ENCODE assay signal across 8 mouse cellular contexts in the genomic region with DNA sequence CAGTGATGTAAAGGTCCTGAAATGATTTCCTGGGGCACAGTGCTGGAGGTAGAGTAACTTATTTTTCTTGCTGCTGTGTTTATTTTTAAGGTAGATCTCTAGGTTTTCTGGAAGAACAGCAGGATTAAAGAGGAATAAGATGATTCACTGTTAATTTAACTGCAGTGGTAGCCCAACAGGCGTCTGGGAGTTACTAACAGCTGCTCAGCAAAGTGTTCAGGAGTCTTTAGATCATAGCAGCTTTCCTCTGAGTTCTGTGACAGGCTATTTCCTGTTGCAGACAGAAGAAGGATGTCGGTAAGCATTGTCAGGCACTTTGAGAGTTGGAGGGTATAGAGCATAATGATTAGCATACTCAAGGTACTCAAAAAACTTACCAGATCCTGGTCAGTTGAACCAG. TPM values are rescaled to one million over a fixed set of nuclear protein-coding genes. Genes with fewer than 3 reads are reported as not detected.
A peak's percentile ranks its signal among the peaks of the same experiment; 100 is the strongest.
DNase-seq lines count a peak whose midpoint lies in the region; ATAC-seq and TF ChIP-seq lines count a peak whose summit lies in the region.

No protein-coding gene starts in this region.

- TF ChIP-seq POLR2A in MEL (IDR thresholded peaks at IDR 0.05; ENCODE audit: control insufficient read depth in 1 of 2, insufficient read depth in 1 of 2, low read depth in 1 of 2, low read length in 2 of 2, poor library complexity in 1 of 2) = no peak
- TF ChIP-seq POLR2A in thymus, adult 2 months (IDR thresholded peaks at IDR 0.05; ENCODE audit: control insufficient read depth, extremely low read depth, insufficient read depth, low read length, poor library complexity) = no peak

- H3K4me2 ChIP-seq in heart, embryonic 14.5 days (ENCODE audit: low read length) = peak overlapping the region; percentile 90
- peak overlapping the region; percentile 88 for H3K4me2 ChIP-seq in liver, embryonic 15.5 days

- H3K9me3 ChIP-seq in erythroblast, embryonic 14.5 days (ENCODE audit: control insufficient read depth, low read length) = no peaks in the 10 kb centered on the region
- H3K9me3 ChIP-seq in MEL (replicated peaks; ENCODE audit: insufficient read depth, low read length) = no peaks in the 10 kb centered on the region
- H3K9me3 ChIP-seq in heart, embryonic 14.5 days (ENCODE audit: control insufficient read depth, low read length) = no peaks in the 10 kb centered on the region
- no peaks in the 10 kb centered on the region for H3K9me3 ChIP-seq in liver, embryonic 15.5 days (replicated peaks)

- H3K27me3 ChIP-seq in erythroblast, embryonic 14.5 days (ENCODE audit: control insufficient read depth) = peaks cover 21% of the 10 kb centered on the region
- no peaks in the 10 kb centered on the region for H3K27me3 ChIP-seq in MEL (ENCODE audit: control insufficient read depth in 1 of 2, insufficient read depth in 2 of 2, low read length in 2 of 2)
- no peaks in the 10 kb centered on the region for H3K27me3 ChIP-seq in heart, embryonic 14.5 days (ENCODE audit: control insufficient read depth, insufficient read depth, low read length)
- H3K27me3 ChIP-seq in liver, embryonic 15.5 days = peaks cover 12% of the 10 kb centered on the region
- H3K27me3 ChIP-seq in thymus, adult 2 months (ENCODE audit: control insufficient read depth, insufficient read depth, low read length) = no peaks in the 10 kb centered on the region

- TF ChIP-seq RAD21 in MEL (IDR thresholded peaks at IDR 0.05; ENCODE audit: low read depth, low read length) = no peak

- H3K27ac ChIP-seq in MEL (ENCODE audit: control insufficient read depth, low read depth, low read length) = 0 out of 2 replicates have a peak overlapping the region, but pooled peaks have one; percentile 12
- H3K27ac ChIP-seq in heart, embryonic 14.5 days (replicated peaks in 1 of 2; ENCODE audit: control insufficient read depth in 1 of 2, insufficient read depth in 1 of 2, low read depth in 2 of 2, low read length in 2 of 2) = peak overlapping the region in 1 of 2 experiments; percentile 93; a peak in 2 of 4 replicates
- H3K27ac ChIP-seq in liver, embryonic 15.5 days (replicated peaks) = no peak overlapping the region
- H3K27ac ChIP-seq in thymus, adult 2 months (ENCODE audit: control insufficient read depth, insufficient read depth, low read length) = no peak overlapping the region

- H3K4me3 ChIP-seq in erythroblast, embryonic 14.5 days (replicated peaks) = peak overlapping the region; percentile 90
- H3K4me3 ChIP-seq in MEL (ENCODE audit: control insufficient read depth in 1 of 2, insufficient read depth in 1 of 2, low read depth in 2 of 2, low read length in 2 of 2) = peak overlapping the region; percentile 42 to 98; a peak in 3 of 4 replicates
- peak overlapping the region; percentile 4 to 85; a peak in 3 of 4 replicates for H3K4me3 ChIP-seq in heart, embryonic 14.5 days (ENCODE audit: control insufficient read depth in 1 of 2, insufficient read depth in 1 of 2, low read depth in 1 of 2, low read length in 2 of 2)
- H3K4me3 ChIP-seq in liver, embryonic 15.5 days (replicated peaks) = peak overlapping the region; percentile 86
- H3K4me3 ChIP-seq in thymus, adult 2 months (ENCODE audit: control insufficient read depth, insufficient read depth, low read length) = no peak overlapping the region

- peak overlapping the region; percentile 90 for H3K9ac ChIP-seq in MEL (ENCODE audit: control insufficient read depth, low read depth, low read length, poor library complexity, severe bottlenecking)
- H3K9ac ChIP-seq in heart, embryonic 14.5 days (ENCODE audit: low read length) = peak overlapping the region; percentile 92
- peak overlapping the region; percentile 79; the same call in 1 of the 2 replicates for H3K9ac ChIP-seq in liver, embryonic 15.5 days

- no peak for TF ChIP-seq EP300 in MEL (IDR thresholded peaks at IDR 0.05; ENCODE audit: low read depth in 1 of 2, low read length in 2 of 2)

- H3K4me1 ChIP-seq in erythroblast, embryonic 14.5 days (ENCODE audit: control insufficient read depth) = peaks cover 34% of the 10 kb centered on the region
- H3K4me1 ChIP-seq in MEL (ENCODE audit: control insufficient read depth in 1 of 2, insufficient read depth in 2 of 2, low read length in 2 of 2) = peaks cover 6 to 7% of the 10 kb centered on the region in 2 experiments; a peak in 3 of 4 replicates
- peaks cover 0 to 23% of the 10 kb centered on the region in 2 experiments; a peak in 2 of 4 replicates for H3K4me1 ChIP-seq in heart, embryonic 14.5 days (ENCODE audit: control insufficient read depth in 2 of 2, insufficient read depth in 2 of 2, low read length in 2 of 2)
- H3K4me1 ChIP-seq in liver, embryonic 15.5 days (replicated peaks) = peaks cover 28% of the 10 kb centered on the region
- H3K4me1 ChIP-seq in thymus, adult 2 months (replicated peaks; ENCODE audit: control insufficient read depth, insufficient read depth, low read length) = peaks cover 8% of the 10 kb centered on the region

- no peaks in the 10 kb centered on the region for H3K36me3 ChIP-seq in erythroblast, embryonic 14.5 days (ENCODE audit: control insufficient read depth)
- peaks cover 0 to 15% of the 10 kb centered on the region in 2 experiments; a peak in 2 of 4 replicates for H3K36me3 ChIP-seq in MEL (ENCODE audit: control insufficient read depth in 1 of 2, insufficient read depth in 2 of 2, low read length in 2 of 2)
- H3K36me3 ChIP-seq in heart, embryonic 14.5 days (ENCODE audit: control insufficient read depth, insufficient read depth, low read length) = no peaks in the 10 kb centered on the region
- H3K36me3 ChIP-seq in liver, embryonic 15.5 days (replicated peaks) = no peaks in the 10 kb centered on the region
- H3K36me3 ChIP-seq in thymus, adult 2 months (ENCODE audit: control insufficient read depth, insufficient read depth, low read length) = no peaks in the 10 kb centered on the region

- no peak for ATAC-seq in erythroblast, adult 5-6 weeks (replicated peaks; ENCODE audit: low FRiP score, poor library complexity, severe bottlenecking)
- ATAC-seq in heart, embryonic 14.5 days (ENCODE audit: insufficient number of reproducible peaks, insufficient read depth, low FRiP score, low read depth) = no peak
- ATAC-seq in liver, embryonic 15.5 days (ENCODE audit: insufficient read depth) = no peak

- peaks cover 31% of the 10 kb centered on the region for H3K79me2 ChIP-seq in MEL (ENCODE audit: control insufficient read depth, insufficient read depth, low read length, poor library complexity)

- WGBS in heart, embryonic 14.5 days = 0% methylated on average over 2 of the region's 2 CpGs
- WGBS in liver, embryonic 15.5 days (ENCODE audit: insufficient replicate concordance) = 9% methylated on average over 2 of the region's 2 CpGs
- WGBS in thymus, adult 2 months = 0% methylated on average over 2 of the region's 2 CpGs

- TF ChIP-seq CTCF in MEL (IDR thresholded peaks at IDR 0.05 in 2 of 3, conservative IDR thresholded peaks at IDR 0.05 in 1 of 3; ENCODE audit: control insufficient read depth in 1 of 3, insufficient read depth in 1 of 3, low read depth in 2 of 3, low read length in 3 of 3, poor library complexity in 1 of 3, severe bottlenecking in 1 of 3) = no peak
- no peak for TF ChIP-seq CTCF in thymus, adult 2 months (IDR thresholded peaks at IDR 0.05; ENCODE audit: borderline replicate concordance, control insufficient read depth, extremely low read depth, insufficient read depth, low read length, poor library complexity)

- DNase-seq in MEL (ENCODE audit: low read depth, low spot score) = peak; percentile 55
- peak; percentile 42 for DNase-seq in thymus, adult 2 months
- no peak for DNase-seq in ovary, postnatal 14 days (ENCODE audit: low spot score)
- no peak for DNase-seq in urinary bladder, adult 2 months (ENCODE audit: low spot score)

TF ChIP-seq in MEL, 35 proteins besides CTCF, POLR2A, EP300 and RAD21:
- TF ChIP-seq MAFK (IDR thresholded peaks at IDR 0.05; ENCODE audit: borderline replicate concordance, low read depth, low read length) (no peak), JUND (IDR thresholded peaks at IDR 0.05; ENCODE audit: low read depth, low read length) (no peak), UBTF (IDR thresholded peaks at IDR 0.05; ENCODE audit: borderline replicate concordance, insufficient read depth, low read depth, low read length) (no peak), CHD1 (IDR thresholded peaks at IDR 0.05; ENCODE audit: low read depth, low read length) (no peak), MEF2A (IDR thresholded peaks at IDR 0.05; ENCODE audit: extremely low read depth, insufficient replicate concordance, low read depth, low read length, poor library complexity, severe bottlenecking) (no peak), HCFC1 (IDR thresholded peaks at IDR 0.05; ENCODE audit: low read depth, low read length) (no peak), SMC3 (IDR thresholded peaks at IDR 0.05; ENCODE audit: low read depth, low read length) (no peak), KAT2A (conservative IDR thresholded peaks at IDR 0.05; ENCODE audit: low read depth, low read length) (no peak)

RNA-seq across cellular contexts. Expression of a gene that starts 1.5 kb away (rescaled TPM):
- 0.11 and 0.12 TPM in 2 replicates for polyA plus RNA-seq in erythroblast, embryonic 14.5 days (2012)
- 3.3 and 8.8 TPM in 2 replicates for total RNA-seq in erythroblast, adult 5-6 weeks (2015; ENCODE audit: low replicate concordance)
- 7.9 and 8.6 TPM in 2 replicates for total RNA-seq in erythroblast, adult 5-6 weeks (2017; ENCODE audit: low replicate concordance)
- 11.7 and 14.5 TPM in 2 replicates for total RNA-seq in MEL (2012; rRNA removed)
- polyA plus RNA-seq in MEL (2012; ENCODE audit: insufficient read depth in 1 of 2, insufficient read length in 2 of 2, low read depth in 1 of 2, low replicate concordance in 2 of 2, missing spikeins in 1 of 2) = 10 to 100 TPM in 1 of 2 experiments, not detected in 1; 18.6 TPM
- 11.9 and 18.1 TPM in 2 replicates for polyA plus RNA-seq in heart, embryonic 14.5 days (2014; fragmentation: Nextera tagmentation; extraction: Ambion mirVana)
- polyA plus RNA-seq in liver, embryonic 15.5 days (2015; fragmentation: Nextera tagmentation; extraction: Ambion mirVana) = 5.0 and 5.3 TPM in 2 replicates
- 39.0 and 41.2 TPM in 2 replicates for polyA plus RNA-seq in thymus, adult 2 months (2012; rRNA removed)
- polyA plus RNA-seq in urinary bladder, adult 2 months (2012; rRNA removed) = 7.0 and 11.8 TPM in 2 replicates

Comparison
In these comparisons a context has a peak if more than half of its experiments do, and no peak if none do; other contexts are left out.
1. DNase-seq: peak in MEL (single experiment) and thymus, adult 2 months (single experiment); none in ovary, postnatal 14 days (single experiment) and urinary bladder, adult 2 months (single experiment).
2. Peak in every context shown above with its lines, with median percentiles within 50 percentile points of each other: H3K9ac ChIP-seq.